Mouse (Mus musculus): ENCODE measurements around the gene Retreg2.

DNA sequence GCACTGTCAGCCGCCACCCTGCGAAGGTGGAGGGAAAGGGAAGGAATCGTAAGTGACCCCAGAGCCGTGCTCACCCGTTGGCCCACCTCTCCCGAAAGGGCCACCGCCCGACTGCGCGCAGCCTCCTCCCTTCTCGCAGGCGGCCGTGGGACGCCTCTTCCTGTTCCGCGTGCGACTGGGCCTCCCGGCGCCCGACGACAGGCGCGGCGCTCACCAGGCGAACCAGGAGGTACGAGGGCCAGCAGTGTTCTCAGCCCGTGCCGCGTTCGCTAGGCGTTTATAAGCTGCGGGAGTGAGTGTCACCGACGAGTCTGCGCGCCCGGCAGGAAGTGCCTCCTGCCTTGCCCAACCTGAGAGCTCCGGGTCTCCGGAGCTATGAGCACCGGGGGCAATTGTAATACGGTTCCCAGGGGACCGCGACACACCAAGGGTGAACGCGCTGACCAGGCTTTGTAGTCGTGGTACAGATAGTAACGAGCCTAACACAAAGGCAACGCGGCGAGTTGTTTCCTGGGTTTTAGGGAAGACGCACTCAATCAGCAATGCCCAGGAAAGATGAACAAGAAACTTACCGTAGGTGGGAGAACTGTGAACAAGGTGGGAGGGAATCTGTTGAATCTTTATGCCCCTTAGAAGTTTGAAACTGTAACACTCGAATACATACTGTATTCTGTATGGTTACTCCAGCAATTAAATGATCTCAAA, 940 bp upstream of the Retreg2 start:
- TF ChIP-seq CTCF (IDR thresholded peaks at IDR 0.05; ENCODE audit: borderline replicate concordance, insufficient read depth, low read length) (no peak), POLR2A (IDR thresholded peaks at IDR 0.05; ENCODE audit: low read depth, low read length) (peak; percentile 87)
